Mouse (Mus musculus) cerebellum, adult (tissue): Measurements from ENCODE around the gene Xlr5c.
"Not testable (repeated sequence)": the region's sequence is repeated elsewhere in the genome, so short reads cannot be mapped to it uniquely, and the experiment has no call there.

Experiments used
- ATAC-seq: cut with Nextera tagmentation; 2 replicates; pipeline ENCODE4 v1.9.2; 2017; ENCODE audit warnings: mild to moderate bottlenecking, moderate library complexity, mixed read lengths; ENCODE audit not compliant: insufficient number of reproducible peaks, low FRiP score, low TSS enrichment

Xlr5c gene

DNA sequence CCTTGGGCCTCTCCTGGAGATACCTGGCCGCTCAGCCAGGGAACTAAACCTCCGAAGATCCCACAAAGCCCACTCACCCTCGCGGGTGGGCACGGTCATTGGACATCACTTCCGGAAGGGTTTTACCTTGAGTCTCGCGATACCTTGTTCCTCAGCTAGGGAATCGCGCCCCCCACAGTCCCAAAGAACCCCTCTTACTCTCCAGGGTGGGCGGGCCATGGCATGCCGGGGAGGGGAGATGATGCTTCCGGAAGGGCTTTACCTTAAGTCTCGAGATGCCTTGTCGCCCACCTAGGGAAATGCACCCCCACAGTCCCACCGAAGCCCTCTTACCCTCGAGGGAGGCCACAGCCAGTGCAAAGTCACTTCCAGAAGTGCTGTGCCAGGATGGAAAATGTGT lies at the start of gene Xlr5c, which contains the start of gene Xlr5a:
TSS of gene Xlr5c (minus strand) at position 101 of the 400 bp plus-strand sequence.
TSS of gene Xlr5a (minus strand) at position 101 of the 400 bp plus-strand sequence.
- not testable (repeated sequence) for ATAC-seq

DNA sequence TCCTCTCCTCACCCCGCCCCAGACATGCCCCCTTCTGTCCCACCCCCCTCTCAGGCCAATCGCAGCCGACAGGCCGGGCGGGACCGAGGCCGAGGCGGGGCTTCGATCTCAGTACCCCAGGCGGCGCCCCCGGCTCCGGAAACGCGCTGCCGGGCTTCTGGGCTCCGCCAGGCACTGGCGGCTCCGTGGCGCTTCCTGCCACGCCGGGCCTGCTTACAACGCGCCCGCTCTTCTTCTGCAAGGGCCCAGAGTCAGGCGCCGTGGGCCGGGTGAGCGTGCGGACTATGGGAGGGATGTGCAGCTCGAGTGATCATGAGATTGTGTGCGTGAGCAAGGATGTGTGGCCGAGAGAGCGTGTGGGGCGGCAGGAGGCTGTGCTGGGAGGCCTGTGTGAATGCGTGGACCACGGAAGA lies 49.7 kb upstream of the Xlr5c start, which contains the start of gene Zfp275:
TSS of gene Zfp275 (plus strand) at position 139 of the 413 bp plus-strand sequence.
- peak; percentile 91 for ATAC-seq

DNA sequence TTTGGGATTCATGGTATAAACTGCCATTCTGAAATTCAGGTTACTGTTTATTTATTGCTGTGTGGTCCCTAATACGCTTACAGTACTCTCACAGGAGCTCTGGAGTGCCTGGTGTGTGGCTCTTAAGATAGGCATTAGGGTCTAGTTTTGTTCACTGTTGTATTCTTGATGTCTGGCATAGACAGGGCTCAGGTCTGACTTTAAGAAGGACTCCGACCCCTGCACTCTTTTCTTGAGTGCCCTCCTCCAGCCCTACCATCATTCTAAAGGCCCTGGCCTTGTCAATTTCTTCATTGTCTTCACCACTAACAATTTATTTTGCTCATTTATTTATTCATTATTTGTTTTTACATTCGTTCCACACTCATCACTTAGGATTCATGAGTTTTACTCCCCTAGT lies 49.3 kb upstream of the Xlr5c start:
- ATAC-seq = no peak

DNA sequence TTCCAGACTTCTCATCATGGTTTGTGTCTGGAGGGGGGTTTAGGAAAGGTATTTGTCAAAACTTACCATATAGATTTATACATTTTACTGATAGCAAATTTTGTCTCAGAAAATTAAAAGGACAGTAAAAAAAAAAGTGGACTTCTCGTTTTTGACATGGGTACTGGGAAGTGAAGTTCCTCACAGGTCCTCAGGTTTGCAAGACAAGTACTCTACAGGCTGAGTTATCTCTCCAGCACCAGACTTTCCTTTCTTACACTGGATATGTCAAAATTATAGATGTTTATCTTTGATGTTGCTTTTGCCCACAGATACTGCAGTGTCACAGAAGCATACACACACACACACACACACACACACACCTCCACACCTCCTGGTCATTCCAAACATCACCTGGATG lies 48.7 kb upstream of the Xlr5c start:
- no peak for ATAC-seq

- ATAC-seq = no peak
These were observed 44.0 kb upstream of the Xlr5c start, which contains the start of gene Gm45015 for GRCm38 (mm10) chrX:73336740-73337139. Gene Gm45015 (minus strand): TSS chrX:73336840.

DNA sequence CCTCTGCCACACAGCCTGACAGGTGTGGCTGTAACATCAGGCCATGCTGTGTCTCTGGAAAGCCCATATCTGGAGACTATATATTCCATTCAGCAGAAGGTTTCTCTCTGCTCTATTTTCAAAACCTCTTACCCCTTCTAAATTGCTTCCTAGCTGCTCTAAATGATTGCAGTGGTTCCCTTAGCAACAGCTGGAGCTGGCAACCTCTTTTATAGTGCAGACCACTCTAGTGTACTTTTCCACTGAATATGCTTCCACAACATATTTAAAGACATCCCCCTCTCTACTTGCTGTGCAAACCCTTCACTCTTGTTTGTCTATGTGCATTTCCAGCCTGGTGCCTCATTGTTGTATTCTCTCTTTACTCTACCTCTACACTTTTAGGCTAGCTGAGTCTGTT lies 40.8 kb upstream of the Xlr5c start:
- no peak for ATAC-seq

DNA sequence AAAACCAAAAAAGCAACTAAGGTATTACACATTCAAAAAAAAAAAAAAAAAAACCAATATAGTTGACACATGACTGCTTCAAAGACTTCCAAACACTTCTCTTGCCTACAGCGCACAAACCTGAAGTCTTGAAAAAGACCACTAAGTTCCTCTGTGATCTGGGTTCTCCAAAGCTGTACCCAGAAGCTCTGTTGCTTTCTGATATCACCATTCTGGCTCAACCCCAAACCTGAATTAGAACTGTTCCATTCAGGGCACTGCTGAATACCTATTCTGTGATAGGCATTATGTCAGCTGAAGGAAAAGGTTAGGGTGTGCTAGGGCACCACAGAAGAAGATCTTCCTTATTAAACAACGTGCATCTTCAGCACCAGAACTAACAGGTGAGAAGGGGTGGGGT lies 34.4 kb upstream of the Xlr5c start:
- no peak for ATAC-seq

DNA sequence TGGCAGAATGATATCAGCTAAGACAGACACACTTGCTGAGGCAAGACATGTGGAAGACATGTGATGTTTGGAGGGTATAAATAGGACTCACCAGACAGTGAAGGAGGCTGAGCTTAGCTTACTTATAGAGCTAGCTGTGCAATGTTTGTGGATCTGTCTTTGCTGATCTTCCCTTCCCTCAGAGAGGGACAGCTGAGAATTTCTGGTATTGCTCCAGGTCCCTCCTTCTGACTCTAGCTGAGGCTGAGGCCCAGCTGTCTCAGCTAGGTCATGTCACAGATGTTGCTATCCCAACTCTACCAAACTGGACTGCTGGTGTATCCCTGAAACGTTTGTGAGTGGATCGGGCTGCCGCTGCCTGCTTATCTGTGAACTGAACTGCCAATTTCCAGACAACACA lies 28.3 kb upstream of the Xlr5c start:
- ATAC-seq = no peak

- no peak for ATAC-seq
These were observed 19.7 kb upstream of the Xlr5c start for GRCm38 (mm10) chrX:73312522-73312921.

DNA sequence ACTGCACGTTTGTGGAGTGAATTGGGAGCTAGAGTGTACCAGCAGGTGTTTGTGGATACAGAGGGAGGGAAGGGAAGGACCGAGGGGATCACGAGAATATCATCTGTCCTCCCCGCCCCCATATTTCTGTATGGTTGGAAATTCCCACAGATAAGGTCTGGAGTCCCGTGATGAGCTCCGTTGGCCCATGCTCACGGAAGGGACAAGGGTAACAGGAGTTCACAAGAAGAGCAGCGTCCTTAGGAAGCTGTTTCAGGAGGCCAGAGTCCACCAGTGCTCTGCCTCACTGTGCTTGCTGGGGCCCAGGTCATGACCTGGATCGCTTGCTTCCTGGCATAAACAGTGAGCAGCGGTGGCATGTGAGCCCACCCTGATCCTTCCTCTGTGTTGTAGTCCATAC lies 3.0 kb upstream of the Xlr5c start:
- ATAC-seq = not testable (repeated sequence)

DNA sequence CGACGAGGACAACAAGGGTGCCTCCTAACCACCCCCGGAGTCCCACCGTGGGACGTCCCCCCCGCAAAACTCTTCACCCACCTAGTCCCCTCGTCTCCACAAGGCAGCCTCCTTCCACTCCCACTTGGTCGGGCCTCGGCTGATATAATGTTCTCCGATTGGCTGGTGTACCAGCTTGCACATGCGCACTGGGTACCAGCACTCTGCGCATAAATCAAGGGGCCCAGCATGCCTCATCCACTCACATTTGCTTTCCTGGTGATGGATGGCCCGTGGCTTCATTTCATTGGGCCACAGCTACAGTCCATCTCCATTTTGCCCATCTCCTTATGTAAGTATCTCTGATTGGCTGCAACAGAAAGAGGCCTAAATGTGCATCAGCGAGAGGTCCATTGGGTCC lies 27.5 kb downstream of the Xlr5c start, which contains the start of gene Xlr3c:
TSS of gene Xlr3c (minus strand) at position 121 of the 400 bp plus-strand sequence.
- ATAC-seq = not testable (repeated sequence)

DNA sequence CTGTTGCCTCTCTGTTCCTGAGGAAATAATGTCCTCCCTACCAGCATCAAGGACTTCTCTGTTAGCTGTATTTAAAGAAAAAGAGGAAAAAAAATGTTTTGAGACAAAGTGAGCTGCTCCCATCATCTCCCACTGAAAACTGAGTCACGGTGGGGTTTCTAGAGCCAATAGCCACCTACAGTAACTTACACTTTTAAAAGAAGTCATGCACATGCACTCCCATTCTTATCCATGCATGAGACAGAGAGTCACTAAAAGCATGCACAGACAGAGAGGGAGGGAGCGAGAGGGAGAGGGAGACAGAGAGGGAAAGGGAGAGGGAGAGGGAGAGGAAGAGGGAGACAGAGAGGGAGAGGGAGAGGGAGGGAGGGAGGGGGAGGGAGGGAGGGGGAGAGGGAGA lies 30.3 kb downstream of the Xlr5c start:
- not testable (repeated sequence) for ATAC-seq

DNA sequence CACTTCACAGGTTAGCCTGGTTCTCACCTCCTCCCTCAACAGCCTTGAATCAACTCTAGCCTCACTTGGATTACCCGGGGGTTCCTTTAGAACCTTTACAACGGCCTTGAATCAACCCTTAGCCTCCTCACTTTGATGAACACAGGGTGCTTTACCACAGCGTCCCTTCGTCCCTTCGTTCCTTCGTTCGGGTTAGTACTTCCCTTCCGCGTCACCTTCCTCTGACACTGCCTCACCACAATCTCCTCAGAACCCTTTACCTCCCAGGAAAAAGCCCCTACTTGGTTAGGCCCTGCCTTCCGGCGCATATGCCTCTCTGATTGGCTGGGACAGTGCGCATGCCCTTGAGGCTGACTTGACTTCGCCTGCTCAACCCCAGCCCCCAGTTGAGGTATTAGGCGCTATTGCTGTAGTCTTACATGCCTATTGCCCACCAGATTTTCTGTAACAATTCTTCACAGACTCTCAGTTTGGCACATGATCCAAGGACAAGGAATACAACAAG lies 49.9 kb downstream of the Xlr5c start, which contains the start of gene Xlr4c:
TSS of gene Xlr4c (minus strand) at position 310 of the 505 bp plus-strand sequence.
- ATAC-seq = not testable (repeated sequence)
